Mouse (Mus musculus): Measurements from ENCODE around the gene Dmxl2. TPM values are rescaled to one million over a fixed set of nuclear protein-coding genes. Genes with fewer than 3 reads are reported as not detected.

Dmxl2 gene
- polyA plus RNA-seq, 1 experiment from 2014 or later = 6.9 TPM

DNA sequence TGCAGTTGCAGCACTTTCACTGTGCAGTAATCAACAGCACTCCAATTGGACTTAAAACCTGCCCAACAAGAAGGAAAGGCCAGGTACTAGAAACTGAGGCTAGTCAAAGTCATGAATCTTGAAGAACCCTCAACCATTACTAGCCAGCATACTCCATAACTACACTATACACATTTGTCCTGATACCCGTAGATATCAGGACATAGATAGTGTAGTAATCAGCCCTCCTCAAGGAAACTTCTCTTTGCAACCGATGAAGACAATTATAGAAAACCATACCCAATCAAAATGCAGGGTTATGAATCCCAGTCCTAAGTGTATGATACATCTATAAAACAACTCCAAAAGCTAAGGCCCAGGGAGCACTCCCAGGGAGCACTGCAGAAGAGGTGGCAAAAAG, 16.5 kb downstream of the Dmxl2 start:
- Histone ChIP-seq H3K27ac (no peak overlapping the region), H3K27me3 (ENCODE audit: poor library complexity, severe bottlenecking) (no peaks in the 10 kb centered on the region), H3K9me3 (no peaks in the 10 kb centered on the region), H3K4me1 (no peaks in the 10 kb centered on the region), H3K4me3 (no peak overlapping the region), H3K36me3 (replicated peaks) (no peaks in the 10 kb centered on the region)
- DNase-seq (ENCODE audit: extremely low spot score, low spot score) = no peak
- 91% methylated on average over 2 of the region's 2 CpGs for WGBS

DNA sequence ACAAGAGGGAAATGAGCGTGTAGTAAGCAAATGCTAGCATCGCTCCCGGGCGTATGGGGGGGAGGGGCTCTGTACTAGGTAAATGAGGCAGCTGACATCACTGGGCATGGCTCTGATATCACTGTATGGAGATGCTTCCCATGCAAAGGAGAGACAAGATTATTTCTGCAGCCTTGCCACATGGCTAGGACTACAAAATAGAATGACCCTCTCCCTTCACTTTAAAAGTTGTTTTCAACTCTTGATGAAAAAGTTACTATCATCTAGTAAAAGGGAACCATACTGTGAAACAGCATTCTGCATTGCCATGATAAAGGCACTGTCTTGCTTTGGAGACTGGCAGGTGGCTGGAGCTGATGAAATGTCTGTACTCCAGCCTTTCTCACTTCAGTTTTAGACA, 18.2 kb downstream of the Dmxl2 start:
- H3K4me1 ChIP-seq = no peaks in the 10 kb centered on the region
- no peak overlapping the region for H3K27ac ChIP-seq
- WGBS = 76% methylated on average over 4 of the region's 4 CpGs
- DNase-seq (ENCODE audit: extremely low spot score, low spot score) = no peak
- H3K9me3 ChIP-seq = no peaks in the 10 kb centered on the region
- no peaks in the 10 kb centered on the region for H3K36me3 ChIP-seq (replicated peaks)
- H3K27me3 ChIP-seq (ENCODE audit: poor library complexity, severe bottlenecking) = no peaks in the 10 kb centered on the region
- H3K4me3 ChIP-seq = no peak overlapping the region

DNA sequence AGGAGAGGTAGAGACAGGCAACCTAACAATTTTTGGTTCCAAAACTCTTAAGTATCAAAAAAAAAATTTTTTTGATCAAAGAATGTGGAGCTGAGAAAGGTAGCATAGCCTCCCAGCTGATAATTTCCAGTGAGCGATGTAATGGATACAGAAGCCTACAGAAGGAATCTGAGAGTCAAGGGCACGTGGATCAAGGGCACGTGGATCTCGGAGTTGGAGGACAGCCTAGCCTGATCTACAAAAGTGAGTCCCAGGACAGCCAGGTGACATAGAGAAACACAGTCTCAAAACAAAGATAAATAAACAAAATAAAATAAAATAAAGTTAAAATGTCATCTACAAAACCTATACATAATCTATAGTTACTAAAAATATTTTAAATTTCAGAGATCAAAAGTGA, 18.7 kb downstream of the Dmxl2 start:
- no peaks in the 10 kb centered on the region for H3K27me3 ChIP-seq (ENCODE audit: poor library complexity, severe bottlenecking)
- H3K27ac ChIP-seq = no peak overlapping the region
- H3K36me3 ChIP-seq (replicated peaks) = no peaks in the 10 kb centered on the region
- H3K4me1 ChIP-seq = no peaks in the 10 kb centered on the region
- H3K9me3 ChIP-seq = no peaks in the 10 kb centered on the region
- WGBS = 96% methylated on average over 4 of the region's 4 CpGs
- H3K4me3 ChIP-seq = no peak overlapping the region
- no peak for DNase-seq (ENCODE audit: extremely low spot score, low spot score)

DNA sequence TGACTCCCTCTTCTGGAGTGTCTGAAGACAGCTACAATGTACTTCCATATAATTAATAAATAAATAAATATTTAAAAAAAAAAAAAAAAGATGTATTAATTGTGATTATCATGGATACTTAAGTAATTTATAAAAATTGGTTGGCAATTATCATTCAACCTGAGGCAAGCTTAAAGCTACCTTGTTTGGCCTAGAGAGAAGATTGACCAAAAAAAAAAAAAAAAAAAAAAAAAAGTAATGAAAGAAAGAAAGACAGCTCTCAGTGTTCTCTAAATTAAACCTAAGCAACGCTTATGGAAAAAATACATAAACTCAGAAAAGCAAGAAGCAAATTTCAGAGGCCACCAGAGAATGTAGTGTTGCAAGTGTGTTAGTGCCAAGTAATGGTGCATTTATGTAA, 22.4 kb downstream of the Dmxl2 start:
- Histone ChIP-seq H3K27ac (no peak overlapping the region), H3K4me1 (no peaks in the 10 kb centered on the region), H3K36me3 (replicated peaks) (no peaks in the 10 kb centered on the region), H3K27me3 (ENCODE audit: poor library complexity, severe bottlenecking) (no peaks in the 10 kb centered on the region), H3K4me3 (no peak overlapping the region), H3K9me3 (no peaks in the 10 kb centered on the region)
- DNase-seq (ENCODE audit: extremely low spot score, low spot score) = no peak
- WGBS = 95% methylated on average over 1 of the region's 1 CpGs

DNA sequence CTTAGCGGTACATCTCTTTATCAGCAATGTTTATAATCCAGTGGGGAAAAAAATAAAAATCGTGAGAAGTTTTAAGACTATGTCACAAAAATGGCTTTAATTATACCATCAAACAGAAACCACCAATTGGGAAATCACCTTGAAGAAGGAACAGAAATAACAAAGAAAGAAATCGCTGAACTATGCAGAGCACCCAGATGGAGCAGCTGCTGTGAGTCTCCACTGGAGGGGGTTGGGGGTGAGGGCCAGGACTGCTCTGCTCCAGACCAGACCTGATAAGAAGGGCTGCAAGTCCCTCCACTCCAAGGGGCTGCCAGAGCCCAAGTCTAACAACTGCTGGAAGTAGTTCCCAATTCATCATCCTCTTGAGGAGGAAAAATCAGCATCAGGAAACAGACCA, 23.3 kb downstream of the Dmxl2 start:
- H3K27me3 ChIP-seq (ENCODE audit: poor library complexity, severe bottlenecking) = no peaks in the 10 kb centered on the region
- no peaks in the 10 kb centered on the region for H3K9me3 ChIP-seq
- H3K27ac ChIP-seq = no peak overlapping the region
- H3K36me3 ChIP-seq (replicated peaks) = no peaks in the 10 kb centered on the region
- H3K4me3 ChIP-seq = no peak overlapping the region
- WGBS = 69% methylated on average over 3 of the region's 3 CpGs
- H3K4me1 ChIP-seq = no peaks in the 10 kb centered on the region
- DNase-seq (ENCODE audit: extremely low spot score, low spot score) = no peak

DNA sequence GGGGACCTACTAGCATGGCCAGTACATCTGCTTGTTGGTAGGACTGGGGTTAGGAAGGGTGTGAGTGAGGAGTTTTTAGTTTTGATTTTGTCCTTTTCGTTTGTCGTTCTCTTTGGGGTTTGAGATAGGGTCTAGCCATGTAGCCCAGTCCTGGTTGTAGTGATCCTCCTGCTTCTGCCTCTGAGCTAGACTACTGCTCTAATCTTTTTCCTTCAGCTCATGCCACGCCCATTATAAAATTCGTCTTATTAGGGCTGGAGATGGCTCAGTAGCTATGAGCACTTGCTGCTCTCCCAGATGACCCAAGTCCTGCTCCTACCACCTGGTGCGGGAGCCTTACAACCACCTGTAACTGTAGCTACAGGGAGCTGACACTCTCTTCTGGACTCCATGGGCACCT, 26.9 kb downstream of the Dmxl2 start:
- no peaks in the 10 kb centered on the region for H3K27me3 ChIP-seq (ENCODE audit: poor library complexity, severe bottlenecking)
- H3K9me3 ChIP-seq = no peaks in the 10 kb centered on the region
- WGBS = 91% methylated on average over 5 of the region's 5 CpGs
- no peak for DNase-seq (ENCODE audit: extremely low spot score, low spot score)
- H3K27ac ChIP-seq = no peak overlapping the region
- no peak overlapping the region for H3K4me3 ChIP-seq
- no peaks in the 10 kb centered on the region for H3K36me3 ChIP-seq (replicated peaks)
- H3K4me1 ChIP-seq = no peaks in the 10 kb centered on the region

DNA sequence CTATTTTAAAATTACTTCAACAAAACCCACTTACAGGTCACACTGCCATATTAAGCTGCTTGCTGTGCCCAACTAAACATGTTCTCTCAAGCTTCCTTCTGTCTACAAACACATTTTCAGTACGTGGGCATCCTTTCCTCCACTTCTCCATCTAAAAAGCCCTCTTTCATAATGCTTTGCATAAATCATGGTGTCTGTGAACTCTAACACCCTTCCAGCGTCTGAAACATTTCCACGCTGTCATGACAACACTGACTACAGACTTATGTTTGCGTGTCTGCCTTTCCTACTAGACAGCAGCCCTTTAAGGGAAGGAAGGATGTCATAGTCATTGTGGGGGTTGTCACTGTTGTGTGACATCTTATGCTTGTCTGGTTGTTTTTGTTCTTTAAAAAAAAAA, 27.4 kb downstream of the Dmxl2 start:
- no peak overlapping the region for H3K27ac ChIP-seq
- 91% methylated on average over 4 of the region's 4 CpGs for WGBS
- no peak for DNase-seq (ENCODE audit: extremely low spot score, low spot score)

DNA sequence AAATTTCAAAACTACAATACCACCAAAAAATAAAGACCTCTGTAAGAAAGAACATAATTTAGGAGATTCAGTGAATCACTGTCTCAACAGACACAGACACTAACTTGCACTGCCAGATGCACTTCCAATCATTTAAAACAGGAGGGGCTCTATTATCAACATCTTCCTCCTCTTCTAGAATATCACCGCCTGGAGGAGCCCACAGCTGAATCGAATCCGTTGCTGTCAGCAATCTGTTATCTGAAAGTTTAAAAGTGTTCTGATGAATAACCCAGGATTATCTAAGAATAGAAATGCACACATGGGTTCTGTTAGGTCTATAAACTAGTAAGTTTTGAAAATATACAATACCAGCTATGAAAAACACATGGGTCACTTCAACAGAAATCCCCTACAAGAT, 28.6 kb downstream of the Dmxl2 start:
- DNase-seq (ENCODE audit: extremely low spot score, low spot score) = no peak
- H3K27me3 ChIP-seq (ENCODE audit: poor library complexity, severe bottlenecking) = no peaks in the 10 kb centered on the region
- H3K4me3 ChIP-seq = no peak overlapping the region
- 78% methylated on average over 3 of the region's 3 CpGs for WGBS
- H3K9me3 ChIP-seq = no peaks in the 10 kb centered on the region
- H3K4me1 ChIP-seq = no peaks in the 10 kb centered on the region
- H3K27ac ChIP-seq = no peak overlapping the region
- no peaks in the 10 kb centered on the region for H3K36me3 ChIP-seq (replicated peaks)

More for the DNA sequence above, 27.4 kb downstream of the Dmxl2 start:
- H3K36me3 ChIP-seq (replicated peaks) = no peaks in the 10 kb centered on the region
- H3K27me3 ChIP-seq (ENCODE audit: poor library complexity, severe bottlenecking) = no peaks in the 10 kb centered on the region
- no peaks in the 10 kb centered on the region for H3K9me3 ChIP-seq
- no peaks in the 10 kb centered on the region for H3K4me1 ChIP-seq
- no peak overlapping the region for H3K4me3 ChIP-seq

DNA sequence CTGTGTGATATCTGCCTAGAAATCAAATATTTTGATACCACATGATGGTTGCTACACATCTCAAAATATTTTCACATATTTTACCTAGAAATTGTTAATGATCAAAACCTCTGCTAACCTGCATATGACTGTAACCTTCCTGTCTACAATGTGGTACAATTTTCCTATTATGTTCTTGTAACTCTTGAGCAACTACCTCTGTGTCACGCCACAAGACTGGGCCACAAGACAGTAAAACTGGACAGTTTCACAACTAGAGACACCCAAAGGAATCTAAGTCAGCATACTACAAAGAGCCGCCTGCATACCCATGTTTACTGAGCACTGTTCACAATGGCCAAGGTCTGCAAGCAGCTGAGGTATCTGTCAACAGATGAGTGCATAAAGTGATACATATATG, 32.1 kb downstream of the Dmxl2 start:
- H3K27ac ChIP-seq = no peak overlapping the region
- no peaks in the 10 kb centered on the region for H3K36me3 ChIP-seq (replicated peaks)
- H3K4me3 ChIP-seq = no peak overlapping the region
- H3K4me1 ChIP-seq = no peaks in the 10 kb centered on the region
- WGBS = 87% methylated on average over 2 of the region's 2 CpGs
- no peak for DNase-seq (ENCODE audit: extremely low spot score, low spot score)
- no peaks in the 10 kb centered on the region for H3K9me3 ChIP-seq
- H3K27me3 ChIP-seq (ENCODE audit: poor library complexity, severe bottlenecking) = no peaks in the 10 kb centered on the region

DNA sequence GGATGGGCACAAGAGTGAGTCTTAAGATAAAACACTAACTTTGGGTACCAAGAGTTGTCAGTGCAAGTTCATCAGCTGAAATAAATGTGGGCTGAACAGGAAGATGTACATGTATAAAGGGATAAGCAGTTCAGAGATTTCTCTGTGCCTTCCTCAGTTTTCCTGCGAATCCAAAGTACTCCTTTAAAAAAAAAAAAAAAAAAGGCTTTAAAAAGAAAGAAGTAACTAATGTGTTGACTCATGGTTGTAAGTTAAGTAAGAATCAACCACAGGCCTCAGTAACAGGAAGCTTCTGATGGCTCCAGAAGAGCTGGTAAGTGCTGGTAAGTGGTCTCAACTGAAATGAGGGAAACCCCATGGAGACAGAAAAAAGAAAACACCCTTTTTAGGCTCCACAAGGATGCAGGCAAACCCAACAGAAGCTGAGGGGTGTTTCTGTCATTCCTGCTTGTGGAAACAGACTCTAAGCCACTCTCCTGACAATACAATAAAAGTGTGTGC, 33.9 kb downstream of the Dmxl2 start:
- no peaks in the 10 kb centered on the region for H3K36me3 ChIP-seq (replicated peaks)
- 89% methylated on average over 1 of the region's 1 CpGs for WGBS
- no peaks in the 10 kb centered on the region for H3K9me3 ChIP-seq
- no peaks in the 10 kb centered on the region for H3K27me3 ChIP-seq (ENCODE audit: poor library complexity, severe bottlenecking)
- H3K4me1 ChIP-seq = no peaks in the 10 kb centered on the region
- H3K4me3 ChIP-seq = no peak overlapping the region
- DNase-seq (ENCODE audit: extremely low spot score, low spot score) = no peak
- no peak overlapping the region for H3K27ac ChIP-seq

DNA sequence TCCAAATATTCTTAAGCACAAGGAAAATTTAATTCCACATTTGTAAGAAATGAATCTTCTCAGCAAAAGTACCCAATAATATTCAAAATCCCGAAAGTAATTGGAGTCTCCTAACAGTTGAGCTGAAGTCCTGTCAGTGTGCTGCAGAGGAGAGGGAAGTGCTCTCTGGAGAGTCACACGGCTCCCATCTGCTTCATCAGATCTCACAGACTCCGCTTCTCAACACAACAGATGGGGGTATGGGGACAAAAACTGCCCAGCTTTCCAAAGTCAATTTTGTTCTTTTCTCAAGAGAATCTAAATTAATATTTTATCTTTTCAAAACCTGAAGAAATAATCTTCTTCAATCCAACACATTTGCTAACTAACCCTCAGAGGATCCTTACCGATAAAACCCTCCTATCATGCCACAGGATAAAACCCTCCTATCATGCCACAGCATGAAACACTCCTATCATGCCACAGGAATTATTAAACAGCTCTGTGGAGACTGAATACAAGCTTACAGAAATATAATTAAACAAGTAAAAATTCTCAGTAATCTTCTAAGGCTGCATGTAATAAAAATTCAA, 37.9 kb downstream of the Dmxl2 start:
- no peaks in the 10 kb centered on the region for H3K9me3 ChIP-seq
- no peak overlapping the region for H3K4me3 ChIP-seq
- no peak overlapping the region for H3K27ac ChIP-seq
- H3K4me1 ChIP-seq = no peaks in the 10 kb centered on the region
- WGBS = 89% methylated on average over 4 of the region's 4 CpGs
- H3K36me3 ChIP-seq (replicated peaks) = no peaks in the 10 kb centered on the region
- no peak for DNase-seq (ENCODE audit: extremely low spot score, low spot score)
- no peaks in the 10 kb centered on the region for H3K27me3 ChIP-seq (ENCODE audit: poor library complexity, severe bottlenecking)

DNA sequence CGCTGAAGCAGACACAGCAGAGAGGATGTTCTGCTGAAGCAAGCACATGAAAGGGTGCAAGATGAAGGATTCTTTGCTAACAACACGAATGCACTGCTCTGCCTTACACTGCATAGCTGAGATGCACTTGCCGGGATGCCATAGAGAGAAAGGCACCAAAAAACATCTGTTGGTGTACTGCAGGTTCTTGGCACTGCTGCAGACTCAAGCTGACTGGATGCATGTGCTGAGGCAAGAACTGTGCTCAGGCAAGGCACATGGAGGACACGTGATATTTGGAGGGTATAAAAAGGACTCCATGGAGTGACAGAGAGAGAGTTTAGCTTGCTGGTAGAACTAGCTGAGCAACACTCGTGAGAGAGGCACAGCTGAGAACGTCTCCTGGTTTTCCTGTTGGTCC, 62.4 kb downstream of the Dmxl2 start:
- WGBS = 86% methylated on average over 6 of the region's 6 CpGs
- no peak for DNase-seq (ENCODE audit: extremely low spot score, low spot score)
- Histone ChIP-seq H3K4me3 (no peak overlapping the region), H3K27me3 (ENCODE audit: poor library complexity, severe bottlenecking) (no peaks in the 10 kb centered on the region), H3K4me1 (no peaks in the 10 kb centered on the region), H3K36me3 (replicated peaks) (no peaks in the 10 kb centered on the region), H3K9me3 (no peaks in the 10 kb centered on the region), H3K27ac (no peak overlapping the region)

DNA sequence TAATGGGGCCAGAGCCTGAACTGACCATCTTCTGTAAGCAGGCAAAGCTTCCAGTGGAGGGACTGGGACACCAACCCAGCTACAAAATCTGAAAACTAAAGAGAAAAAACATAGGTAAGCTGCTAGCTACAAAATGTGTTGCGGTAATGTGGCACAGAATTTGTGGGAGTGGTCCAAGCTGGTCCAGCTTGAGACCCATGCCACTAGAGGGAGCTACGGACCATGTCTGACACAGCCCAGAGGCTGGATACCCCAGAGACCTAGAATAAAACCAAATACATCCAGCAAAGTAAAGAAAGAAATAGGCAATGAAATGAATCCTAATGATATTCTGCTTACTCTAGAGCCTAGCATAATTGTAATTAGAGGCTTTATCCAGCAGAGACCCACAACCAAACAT, 63.2 kb downstream of the Dmxl2 start:
- H3K4me1 ChIP-seq = no peaks in the 10 kb centered on the region
- H3K36me3 ChIP-seq (replicated peaks) = no peaks in the 10 kb centered on the region
- no peak overlapping the region for H3K27ac ChIP-seq
- 29% methylated on average over 2 of the region's 2 CpGs for WGBS
- peak; percentile 38 for DNase-seq (ENCODE audit: extremely low spot score, low spot score)
- H3K4me3 ChIP-seq = no peak overlapping the region
- H3K27me3 ChIP-seq (ENCODE audit: poor library complexity, severe bottlenecking) = no peaks in the 10 kb centered on the region
- H3K9me3 ChIP-seq = no peaks in the 10 kb centered on the region

DNA sequence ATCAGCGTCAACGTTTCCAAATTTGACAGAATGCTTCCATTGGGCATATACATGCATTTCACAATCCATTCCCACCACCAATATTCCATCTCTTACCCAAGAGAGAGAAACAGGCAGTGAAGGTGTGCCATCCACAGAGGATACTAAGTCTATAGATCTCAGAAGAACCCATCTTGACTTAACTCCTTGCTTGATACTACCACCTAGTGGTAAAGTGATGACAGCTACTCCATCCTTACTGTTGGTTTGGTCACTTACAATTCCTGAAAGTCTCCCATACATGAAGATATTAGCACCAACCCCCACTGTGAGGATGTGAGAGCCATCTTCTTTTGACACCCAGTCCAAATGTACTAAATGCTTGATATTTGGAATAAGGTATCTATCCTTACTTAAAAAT, 85.2 kb downstream of the Dmxl2 start:
- 79% methylated on average over 2 of the region's 2 CpGs for WGBS
- no peak for DNase-seq (ENCODE audit: extremely low spot score, low spot score)
- no peaks in the 10 kb centered on the region; the same call in 1 of the 2 replicates for H3K36me3 ChIP-seq (replicated peaks)

More for the DNA sequence above, 85.2 kb downstream of the Dmxl2 start:
- H3K4me3 ChIP-seq = no peak overlapping the region
- H3K9me3 ChIP-seq = no peaks in the 10 kb centered on the region
- no peaks in the 10 kb centered on the region for H3K27me3 ChIP-seq (ENCODE audit: poor library complexity, severe bottlenecking)
- no peak overlapping the region for H3K27ac ChIP-seq
- no peaks in the 10 kb centered on the region for H3K4me1 ChIP-seq

All from forebrain, embryonic 10.5 days (tissue).